Mouse (Mus musculus): ENCODE measurements around the gene Kcnj9.

DNA sequence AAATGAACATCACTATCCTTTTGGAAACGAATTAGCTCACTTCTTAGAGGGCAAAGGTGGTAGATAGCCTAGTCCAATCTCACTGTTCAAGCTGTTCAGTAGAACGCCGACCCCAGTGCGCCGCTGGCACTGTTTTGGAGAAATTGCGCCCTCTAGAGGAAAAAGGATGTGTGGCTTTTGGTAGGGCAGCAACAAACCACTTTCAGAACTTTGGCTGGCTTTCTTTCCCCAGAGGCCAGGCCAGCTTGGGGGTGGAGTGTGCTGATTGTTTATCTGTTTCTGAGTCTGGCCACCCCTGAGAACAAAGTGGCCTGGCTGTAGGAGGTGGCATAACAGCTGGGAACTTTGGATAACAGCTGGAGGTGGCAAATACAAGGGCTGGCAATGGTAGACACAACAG is 35.6 kb upstream of the Kcnj9 start:
- TF ChIP-seq CTCF (IDR thresholded peaks at IDR 0.05; ENCODE audit: extremely low read depth, insufficient read depth, insufficient read length, insufficient replicate concordance) (peak; percentile 36; the same call in 1 of the 2 replicates), POLR2A (IDR thresholded peaks at IDR 0.05; ENCODE audit: low read depth, low read length) (no peak)

Measured in spleen, adult 2 months (tissue).